Mouse (Mus musculus) midbrain, embryonic 15.5 days (tissue): ENCODE measurements around the gene Tmem164. TPM values are rescaled to one million over a fixed set of nuclear protein-coding genes. Genes with fewer than 3 reads are reported as not detected.

ENCODE experiments used
- ATAC-seq: fragments of 200-750 bp; cut with Nextera tagmentation; replicated peaks from 2 replicates; pipeline ENCODE4 v1.8.0; 2017; ENCODE audit warnings: moderate TSS enrichment
- H3K27ac ChIP-seq: fragments of 300-500 bp; sonication (generic); 2 replicates; pipeline ENCODE4 v1.5.1; 2015; ENCODE audit warnings: mild to moderate bottlenecking, inconsistent platforms
- H3K27me3 ChIP-seq: fragments of 300-500 bp; sonication (generic); replicated peaks from 2 replicates; pipeline ENCODE4 v1.6.1; 2015; ENCODE audit warnings: inconsistent platforms
- H3K36me3 ChIP-seq: fragments of 300-500 bp; sonication (generic); replicated peaks from 2 replicates; pipeline ENCODE4 v1.6.1; 2015; ENCODE audit warnings: inconsistent platforms
- H3K4me1 ChIP-seq: fragments of 300-500 bp; sonication (generic); 2 replicates; pipeline ENCODE4 v1.6.1; 2015; ENCODE audit warnings: inconsistent platforms
- H3K4me2 ChIP-seq: fragments of 300-500 bp; sonication (generic); 2 replicates; pipeline ENCODE4 v1.6.1; 2015; ENCODE audit warnings: inconsistent platforms, mild to moderate bottlenecking, moderate library complexity
- H3K4me3 ChIP-seq: fragments of 300-500 bp; sonication (generic); 2 replicates; pipeline ENCODE4 v1.5.1; 2015; ENCODE audit warnings: mild to moderate bottlenecking, inconsistent platforms
- H3K9ac ChIP-seq: fragments of 300-500 bp; sonication (generic); 2 replicates; pipeline ENCODE4 v1.6.1; 2015; ENCODE audit warnings: mild to moderate bottlenecking, inconsistent platforms
- H3K9me3 ChIP-seq: fragments of 300-500 bp; sonication (generic); 2 replicates; pipeline ENCODE4 v1.6.1; 2016; ENCODE audit warnings: inconsistent platforms
- WGBS: fragments of 180-500 bp; shearing (Covaris S2); methylation state at CpG from one replicate; pipeline ENCODE4 v1.1.7; 2015; ENCODE audit warnings: mixed read lengths; 5-methylcytosine and 5-hydroxymethylcytosine counted together
- polyA plus RNA-seq: library from polyadenylated mRNA; unstranded; fragments of >200 nt; fragmentation: Nextera tagmentation; extraction: Ambion mirVana; gene quantifications from 2 replicates; pipeline ENCODE4 v1.2.1, GENCODE M21; 2015

Tmem164 gene
- polyA plus RNA-seq, 1 experiment from 2014 or later, result 22.3 TPM

- H3K36me3 ChIP-seq, result no peaks in the 10 kb centered on the region
- WGBS, result 62% methylated on average over 13 of the region's 13 CpGs
These were observed 2.4 kb upstream of the Tmem164 start for GRCm38 (mm10) chrX:142678499-142679474.

GRCm38 (mm10) chrX:142679502-142680250 lies 1.5 kb upstream of the Tmem164 start:
- Histone ChIP-seq H3K4me3 (peak overlapping the region; percentile 64; the same call in 1 of the 2 replicates), H3K36me3 (no peaks in the 10 kb centered on the region), H3K9me3 (no peaks in the 10 kb centered on the region), H3K27ac (no peak overlapping the region), H3K9ac (no peak overlapping the region), H3K27me3 (peaks cover 11% of the 10 kb centered on the region), H3K4me2 (peak overlapping the region; percentile 63), H3K4me1 (peaks cover 4% of the 10 kb centered on the region; the same call in 1 of the 2 replicates)
- ATAC-seq, result no peak
- 55% methylated on average over 11 of the region's 11 CpGs for WGBS

More at GRCm38 (mm10) chrX:142678499-142679474, 2.4 kb upstream of the Tmem164 start:
- Histone ChIP-seq H3K4me1 (peaks cover 4% of the 10 kb centered on the region; the same call in 1 of the 2 replicates), H3K4me3 (no peak overlapping the region), H3K27me3 (peaks cover 11% of the 10 kb centered on the region), H3K27ac (no peak overlapping the region), H3K9ac (no peak overlapping the region), H3K4me2 (no peak overlapping the region), H3K9me3 (no peaks in the 10 kb centered on the region)
- ATAC-seq, result no peak

DNA sequence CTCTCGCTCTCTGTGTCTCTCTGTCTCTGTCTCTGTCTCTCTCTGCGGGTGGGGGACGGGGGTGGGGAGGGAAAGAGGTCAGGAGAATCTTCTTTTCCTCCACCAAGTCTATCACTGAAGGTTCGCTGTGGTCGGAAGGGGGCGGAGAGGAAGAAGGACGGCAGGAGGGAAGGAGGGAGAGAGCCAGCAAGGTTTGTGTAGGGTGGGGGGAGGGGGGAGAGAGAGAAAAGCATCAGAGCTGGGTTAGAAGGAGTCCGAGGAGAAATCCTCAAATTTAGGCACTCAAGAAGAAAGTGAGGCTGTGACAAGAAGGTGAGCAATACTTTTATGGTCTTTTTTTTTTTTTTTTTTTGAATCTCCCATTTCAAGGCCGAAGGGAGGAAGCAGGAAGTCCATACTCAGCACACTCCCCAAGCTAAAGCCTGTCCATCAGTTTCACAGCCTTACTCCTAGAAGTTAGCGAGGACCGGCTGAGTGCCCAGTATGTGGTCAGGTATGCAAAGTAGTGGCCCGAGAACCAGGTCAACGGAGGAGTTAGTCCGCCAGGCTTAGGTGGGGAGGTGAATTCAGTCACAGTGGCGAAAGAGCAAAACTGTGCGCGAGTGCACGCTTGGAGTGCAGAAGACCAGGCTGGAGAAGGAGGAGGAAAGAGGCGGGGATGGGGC lies 683 bp upstream of the Tmem164 start:
- WGBS, result 22% methylated on average over 18 of the region's 19 CpGs

GRCm38 (mm10) chrX:142681616-142682141 lies 473 bp downstream of the Tmem164 start:
- H3K27ac ChIP-seq, result peak overlapping the region; percentile 85
- ATAC-seq, result peak; percentile 72
- peaks cover 11% of the 10 kb centered on the region for H3K27me3 ChIP-seq
- H3K9me3 ChIP-seq, result no peaks in the 10 kb centered on the region
- H3K4me1 ChIP-seq, result peaks cover 4% of the 10 kb centered on the region; the same call in 1 of the 2 replicates
- peak overlapping the region; percentile 61 for H3K9ac ChIP-seq
- WGBS, result 13% methylated on average over 14 of the region's 43 CpGs
- peak overlapping the region; percentile 64 for H3K4me3 ChIP-seq
- H3K36me3 ChIP-seq, result no peaks in the 10 kb centered on the region
- peak overlapping the region; percentile 63 for H3K4me2 ChIP-seq

More for the DNA sequence above, 683 bp upstream of the Tmem164 start:
- Histone ChIP-seq H3K4me2 (peak overlapping the region; percentile 63), H3K27ac (peak overlapping the region; percentile 85; the same call in 1 of the 2 replicates), H3K27me3 (peaks cover 11% of the 10 kb centered on the region), H3K36me3 (no peaks in the 10 kb centered on the region), H3K9ac (no peak overlapping the region), H3K4me1 (peaks cover 4% of the 10 kb centered on the region; the same call in 1 of the 2 replicates), H3K4me3 (peak overlapping the region; percentile 64), H3K9me3 (no peaks in the 10 kb centered on the region)
- ATAC-seq, result no peak; the same call in 1 of the 2 replicates

GRCm38 (mm10) chrX:142682176-142682820 lies 1.1 kb downstream of the Tmem164 start:
- H3K4me2 ChIP-seq, result peak overlapping the region; percentile 63
- H3K27me3 ChIP-seq, result peaks cover 11% of the 10 kb centered on the region
- WGBS, result 29% methylated on average over 28 of the region's 28 CpGs
- peak; percentile 28; the same call in 1 of the 2 replicates for ATAC-seq
- H3K4me3 ChIP-seq, result peak overlapping the region; percentile 64
- peak overlapping the region; percentile 61 for H3K9ac ChIP-seq
- 0 out of 2 replicates have a peak overlapping the region, but pooled peaks have one; percentile 85 for H3K27ac ChIP-seq
- H3K36me3 ChIP-seq, result no peaks in the 10 kb centered on the region
- H3K9me3 ChIP-seq, result no peaks in the 10 kb centered on the region
- peaks cover 4% of the 10 kb centered on the region; the same call in 1 of the 2 replicates for H3K4me1 ChIP-seq

DNA sequence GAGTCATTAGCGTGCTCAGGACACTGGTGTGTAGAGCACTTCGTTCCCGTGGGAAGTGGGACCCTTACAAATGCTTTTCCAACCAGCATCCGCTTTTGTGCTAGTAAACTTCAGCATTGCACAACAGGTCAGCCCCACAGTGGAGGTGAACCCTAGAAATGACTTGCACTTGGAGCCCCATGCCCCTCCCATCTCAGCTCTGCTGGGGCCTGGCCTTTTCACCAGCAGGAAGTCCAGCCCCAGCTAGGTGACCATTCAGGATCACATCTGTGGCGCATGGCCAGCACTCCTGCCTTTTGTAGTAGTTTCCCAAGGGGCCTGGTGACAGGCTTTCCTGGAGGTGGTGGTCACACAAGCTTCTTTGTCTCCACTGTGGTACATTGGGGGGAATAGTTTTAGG lies 1.8 kb downstream of the Tmem164 start:
- H3K27me3 ChIP-seq, result peaks cover 11% of the 10 kb centered on the region
- peak overlapping the region; percentile 63 for H3K4me2 ChIP-seq
- 45% methylated on average over 5 of the region's 5 CpGs for whole genome bisulfite sequencing
- H3K27ac ChIP-seq, result no peak overlapping the region
- no peaks in the 10 kb centered on the region for H3K36me3 ChIP-seq
- peak overlapping the region; percentile 64 for H3K4me3 ChIP-seq
- H3K4me1 ChIP-seq, result peaks cover 4% of the 10 kb centered on the region; the same call in 1 of the 2 replicates
- no peaks in the 10 kb centered on the region for H3K9me3 ChIP-seq
- no peak overlapping the region for H3K9ac ChIP-seq
- ATAC-seq, result no peak

- Histone ChIP-seq H3K9me3 (no peaks in the 10 kb centered on the region), H3K4me2 (no peak overlapping the region; the same call in 1 of the 2 replicates), H3K36me3 (no peaks in the 10 kb centered on the region), H3K27me3 (peaks cover 11% of the 10 kb centered on the region), H3K4me1 (peaks cover 7% of the 10 kb centered on the region; the same call in 1 of the 2 replicates), H3K9ac (no peak overlapping the region), H3K27ac (no peak overlapping the region), H3K4me3 (no peak overlapping the region)
- 35% methylated on average over 4 of the region's 4 CpGs for WGBS
- ATAC-seq, result no peak
These were observed 3.5 kb downstream of the Tmem164 start for GRCm38 (mm10) chrX:142684674-142685073.

GRCm38 (mm10) chrX:142685676-142686075 lies 4.5 kb downstream of the Tmem164 start:
- Histone ChIP-seq H3K4me2 (no peak overlapping the region), H3K9me3 (no peaks in the 10 kb centered on the region)

GRCm38 (mm10) chrX:142688509-142688908 lies 7.3 kb downstream of the Tmem164 start:
- no peak overlapping the region for H3K27ac ChIP-seq
- no peak overlapping the region for H3K4me3 ChIP-seq
- H3K27me3 ChIP-seq, result no peaks in the 10 kb centered on the region; the same call in 1 of the 2 replicates
- H3K9ac ChIP-seq, result no peak overlapping the region
- ATAC-seq, result no peak
- H3K4me2 ChIP-seq, result no peak overlapping the region
- no peaks in the 10 kb centered on the region for H3K36me3 ChIP-seq
- no peaks in the 10 kb centered on the region for H3K9me3 ChIP-seq
- WGBS, result 80% methylated on average over 9 of the region's 9 CpGs
- 0 out of 2 replicates have a peak, but pooled peaks cover 3% of the 10 kb centered on the region for H3K4me1 ChIP-seq

More at GRCm38 (mm10) chrX:142685676-142686075, 4.5 kb downstream of the Tmem164 start:
- 54% methylated on average over 6 of the region's 6 CpGs for WGBS
- H3K27ac ChIP-seq, result no peak overlapping the region
- peaks cover 7% of the 10 kb centered on the region; the same call in 1 of the 2 replicates for H3K4me1 ChIP-seq
- no peaks in the 10 kb centered on the region for H3K36me3 ChIP-seq
- H3K4me3 ChIP-seq, result no peak overlapping the region
- no peak for ATAC-seq
- peaks cover 11% of the 10 kb centered on the region for H3K27me3 ChIP-seq
- no peak overlapping the region for H3K9ac ChIP-seq

- Histone ChIP-seq H3K27me3 (no peaks in the 10 kb centered on the region; the same call in 1 of the 2 replicates), H3K36me3 (no peaks in the 10 kb centered on the region), H3K9ac (no peak overlapping the region), H3K4me1 (0 out of 2 replicates have a peak, but pooled peaks cover 3% of the 10 kb centered on the region), H3K27ac (no peak overlapping the region), H3K9me3 (no peaks in the 10 kb centered on the region), H3K4me3 (no peak overlapping the region), H3K4me2 (no peak overlapping the region)
- 65% methylated on average over 2 of the region's 2 CpGs for WGBS
- no peak for ATAC-seq
These were observed 12.1 kb downstream of the Tmem164 start for GRCm38 (mm10) chrX:142693256-142693655.

DNA sequence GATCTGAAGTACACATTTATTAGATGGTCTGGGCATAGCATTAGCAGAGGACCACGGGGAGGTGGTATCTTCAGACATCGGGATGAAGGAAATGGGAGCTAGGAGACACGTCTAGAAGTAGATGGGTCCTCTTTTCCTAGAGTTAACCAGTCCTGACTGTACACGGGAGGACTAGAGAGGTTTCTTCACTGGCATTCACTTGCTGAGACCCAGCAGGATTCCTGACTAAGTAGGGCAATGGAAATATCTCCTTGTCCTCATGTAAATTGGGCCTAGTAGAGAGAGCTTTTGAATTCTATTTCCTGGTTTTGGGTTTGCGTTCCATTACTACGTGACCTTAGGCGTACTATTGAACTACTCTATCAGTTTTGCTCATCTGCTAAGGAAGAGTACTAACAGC lies 13.1 kb downstream of the Tmem164 start:
- ATAC-seq, result no peak
- WGBS, result 85% methylated on average over 7 of the region's 7 CpGs

More for the DNA sequence above, 13.1 kb downstream of the Tmem164 start:
- Histone ChIP-seq H3K27ac (no peak overlapping the region), H3K9me3 (no peaks in the 10 kb centered on the region), H3K36me3 (no peaks in the 10 kb centered on the region), H3K4me2 (no peak overlapping the region), H3K4me3 (no peak overlapping the region), H3K4me1 (no peaks in the 10 kb centered on the region), H3K27me3 (peaks cover 3% of the 10 kb centered on the region; the same call in 1 of the 2 replicates), H3K9ac (no peak overlapping the region)
